Mouse (Mus musculus): ENCODE results near the gene Gm10277. TPM values are rescaled to one million over a fixed set of nuclear protein-coding genes. Genes with fewer than 3 reads are reported as not detected.

The Gm10277 gene
- total and polyA plus RNA-seq, 3 experiments = 0.10 TPM; not detected in 2

DNA sequence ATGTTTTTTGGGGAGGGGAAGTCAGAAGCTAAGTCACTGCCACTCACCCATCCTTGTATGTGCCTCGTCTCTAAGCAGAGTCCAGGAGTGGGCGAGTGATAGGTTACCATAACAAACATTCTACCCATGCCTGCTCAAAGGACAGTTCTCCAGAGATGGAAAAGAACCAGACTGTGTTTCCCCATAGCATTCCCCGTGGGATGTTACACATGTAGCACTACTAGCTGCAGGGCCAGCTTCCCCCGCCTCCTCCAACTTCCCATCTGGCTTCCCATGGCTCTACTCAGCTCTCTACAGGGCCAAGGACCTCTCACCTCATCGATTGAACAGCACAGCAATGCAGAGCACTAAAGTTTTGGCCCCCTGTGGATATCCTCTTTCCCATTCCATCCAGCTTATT lies 7.7 kb upstream of the Gm10277 start:
- Histone ChIP-seq H3K4me1 (ENCODE audit: control insufficient read depth in 1 of 2, insufficient read depth in 2 of 2) (peaks cover 9 to 43% of the 10 kb centered on the region in 2 experiments), H3K9ac (ENCODE audit: insufficient read depth, low read depth) (no peak overlapping the region), H3K27me3 (replicated peaks) (no peaks in the 10 kb centered on the region), H3K36me3 (replicated peaks in 1 of 2; ENCODE audit: control insufficient read depth in 1 of 2, insufficient read depth in 1 of 2, low read length in 1 of 2) (no peaks in the 10 kb centered on the region), H3K79me2 (replicated peaks; ENCODE audit: control insufficient read depth, extremely low read depth, insufficient read depth, poor library complexity, severe bottlenecking) (no peaks in the 10 kb centered on the region), H3K27ac (ENCODE audit: insufficient read depth, low read depth) (no peak overlapping the region), H3K4me2 (ENCODE audit: insufficient read depth, low read depth, poor library complexity, severe bottlenecking) (no peak overlapping the region), H3K9me3 (replicated peaks; ENCODE audit: low read length) (no peaks in the 10 kb centered on the region), H3K4me3 (replicated peaks in 1 of 3; ENCODE audit: low read depth in 2 of 3, low read length in 2 of 3, poor library complexity in 1 of 3) (no peak overlapping the region)
- in situ Hi-C loops (cut with MboI; ENCODE audit: low pct_ligation_motif_present, low pct_unique_long_range_greater_than_20kb, low sequenced_read_pairs) (loop anchor here (10.0 to 25.0 kb wide), 2 partner anchors 280 to 683 kb away; partner anchors contain the start of genes Abhd15, Gm10392 and Trp53i13), dilution Hi-C loops (cut with MboI; ENCODE audit: extremely low pct_ligation_motif_present, extremely low pct_unique_long_range_greater_than_20kb, low sequenced_read_pairs) (no loop called here)
- TF ChIP-seq MAX (IDR thresholded peaks at IDR 0.05; ENCODE audit: low read length) (no peak), TCF12 (IDR thresholded peaks at IDR 0.05; ENCODE audit: low read depth, low read length) (no peak), JUN (IDR thresholded peaks at IDR 0.05; ENCODE audit: insufficient read depth, low read depth, low read length) (no peak), RCOR1 (conservative IDR thresholded peaks at IDR 0.05; ENCODE audit: low read depth, low read length) (no peak), EP300 (IDR thresholded peaks at IDR 0.05; ENCODE audit: low read length) (no peak), MAZ (IDR thresholded peaks at IDR 0.05; ENCODE audit: low read depth, low read length) (no peak), POLR2AphosphoS2 (IDR thresholded peaks at IDR 0.05; ENCODE audit: low read depth, low read length) (no peak), USF2 (conservative IDR thresholded peaks at IDR 0.05; ENCODE audit: low read depth, low read length) (no peak), KAT2A (IDR thresholded peaks at IDR 0.05; ENCODE audit: insufficient replicate concordance, low read length) (no peak), HCFC1 (IDR thresholded peaks at IDR 0.05; ENCODE audit: low read depth, low read length) (no peak)
- DNase-seq (ENCODE audit: extremely low read depth) = no peak

DNA sequence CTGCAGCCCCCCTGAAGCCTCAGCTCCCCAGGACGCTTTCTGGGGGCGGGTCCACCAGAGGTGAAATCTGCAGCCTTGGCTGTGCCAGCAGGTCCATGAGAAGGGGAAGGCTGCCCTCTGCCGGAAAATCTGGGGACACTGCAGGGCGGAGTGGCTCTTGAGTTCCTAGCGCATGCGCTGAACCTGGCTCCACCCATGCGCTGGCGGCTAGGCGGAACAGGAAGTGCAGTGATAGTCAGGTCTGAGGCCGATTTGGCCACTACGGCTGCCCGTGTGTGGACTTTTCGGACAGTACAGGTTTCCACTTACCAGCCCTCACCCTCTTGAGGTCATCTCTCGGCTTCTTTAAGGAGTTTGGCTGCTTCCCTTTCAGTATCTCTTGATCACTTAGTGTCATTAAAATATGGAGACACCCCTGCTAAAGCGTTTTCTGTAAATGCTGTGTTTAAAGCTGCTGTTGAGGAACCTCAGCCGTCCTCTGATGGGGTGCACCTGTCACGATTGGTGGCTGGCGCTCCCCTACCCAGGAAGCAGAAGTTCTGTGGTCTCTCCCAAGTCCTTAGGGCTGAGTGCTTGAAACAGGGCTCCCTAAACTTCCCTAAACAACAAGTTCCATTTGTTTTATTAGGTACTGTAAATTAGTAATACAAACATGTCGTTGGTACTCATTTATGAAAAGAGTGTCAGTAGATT lies 5.8 kb upstream of the Gm10277 start:
- dilution Hi-C loops (cut with MboI; ENCODE audit: extremely low pct_ligation_motif_present, extremely low pct_unique_long_range_greater_than_20kb, low sequenced_read_pairs) = no loop called here
- in situ Hi-C loops (cut with MboI; ENCODE audit: low pct_ligation_motif_present, low pct_unique_long_range_greater_than_20kb, low sequenced_read_pairs) = loop anchor here (10.0 to 25.0 kb wide), 2 partner anchors 279 to 681 kb away; partner anchors contain the start of genes Abhd15, Gm10392 and Trp53i13
- Histone ChIP-seq H3K9me3 (replicated peaks; ENCODE audit: low read length) (no peaks in the 10 kb centered on the region), H3K36me3 (replicated peaks in 1 of 2; ENCODE audit: control insufficient read depth in 1 of 2, insufficient read depth in 1 of 2, low read length in 1 of 2) (no peaks in the 10 kb centered on the region), H3K4me1 (ENCODE audit: control insufficient read depth in 1 of 2, insufficient read depth in 2 of 2) (peaks cover 9 to 37% of the 10 kb centered on the region in 2 experiments), H3K4me2 (ENCODE audit: insufficient read depth, low read depth, poor library complexity, severe bottlenecking) (peak overlapping the region; percentile 91), H3K27me3 (replicated peaks) (no peaks in the 10 kb centered on the region), H3K9ac (ENCODE audit: insufficient read depth, low read depth) (peak overlapping the region; percentile 86), H3K4me3 (replicated peaks in 1 of 3; ENCODE audit: low read depth in 2 of 3, low read length in 2 of 3, poor library complexity in 1 of 3) (peak overlapping the region; percentile 52 to 79 (median 58)), H3K79me2 (replicated peaks; ENCODE audit: control insufficient read depth, extremely low read depth, insufficient read depth, poor library complexity, severe bottlenecking) (no peaks in the 10 kb centered on the region), H3K27ac (ENCODE audit: insufficient read depth, low read depth) (no peak overlapping the region)
- peak; percentile 99 for DNase-seq (ENCODE audit: extremely low read depth)
- peak; percentile 64; the same call in 1 of the 2 replicates for TF ChIP-seq MEF2A (IDR thresholded peaks at IDR 0.05; ENCODE audit: borderline replicate concordance, low read depth, low read length)
- TF ChIP-seq NELFE (IDR thresholded peaks at IDR 0.05; ENCODE audit: low read depth, low read length) = peak; percentile 99
- no peak for TF ChIP-seq USF2 (conservative IDR thresholded peaks at IDR 0.05; ENCODE audit: low read depth, low read length)
- TF ChIP-seq UBTF (IDR thresholded peaks at IDR 0.05; ENCODE audit: low read depth, low read length) = peak; percentile 64; the same call in 1 of the 2 replicates
- TF ChIP-seq ELF1 (IDR thresholded peaks at IDR 0.05; ENCODE audit: low read depth, low read length) = peak; percentile 100
- TF ChIP-seq JUND (conservative IDR thresholded peaks at IDR 0.05; ENCODE audit: low read depth, low read length) = peak; percentile 53
- TF ChIP-seq MYC (IDR thresholded peaks at IDR 0.05; ENCODE audit: low read depth, low read length) = peak; percentile 88
- TF ChIP-seq POLR2AphosphoS2 (IDR thresholded peaks at IDR 0.05; ENCODE audit: low read depth, low read length) = peak; percentile 95
- peak; percentile 97 for TF ChIP-seq TCF12 (IDR thresholded peaks at IDR 0.05; ENCODE audit: low read depth, low read length)
- TF ChIP-seq E2F4 (IDR thresholded peaks at IDR 0.05; ENCODE audit: insufficient replicate concordance, low read depth, low read length) = peak; percentile 61; the same call in 1 of the 2 replicates
- TF ChIP-seq ETS1 (conservative IDR thresholded peaks at IDR 0.05; ENCODE audit: low read depth, low read length) = no peak
- TF ChIP-seq NRF1 (IDR thresholded peaks at IDR 0.05; ENCODE audit: low read depth, low read length) = peak; percentile 97
- TF ChIP-seq CHD2 (IDR thresholded peaks at IDR 0.05; ENCODE audit: low read length) = no peak
- TF ChIP-seq SIN3A (IDR thresholded peaks at IDR 0.05; ENCODE audit: low read length) = peak; percentile 95
- TF ChIP-seq ZNF384 (IDR thresholded peaks at IDR 0.05; ENCODE audit: low read depth, low read length) = no peak
- TF ChIP-seq MAFK (IDR thresholded peaks at IDR 0.05; ENCODE audit: insufficient replicate concordance, low read length) = no peak
- peak; percentile 73 for TF ChIP-seq IRF4 (IDR thresholded peaks at IDR 0.05; ENCODE audit: low read depth, low read length)
- peak; percentile 79 to 100 for TF ChIP-seq CTCF (conservative IDR thresholded peaks at IDR 0.05 in 1 of 2, IDR thresholded peaks at IDR 0.05 in 1 of 2; ENCODE audit: low read depth in 2 of 2, low read length in 2 of 2)
- peak; percentile 55; the same call in 1 of the 2 replicates for TF ChIP-seq KAT2A (IDR thresholded peaks at IDR 0.05; ENCODE audit: insufficient replicate concordance, low read length)
- peak; percentile 93 for TF ChIP-seq SMC3 (IDR thresholded peaks at IDR 0.05; ENCODE audit: low read depth, low read length)
- peak; percentile 69 for TF ChIP-seq ZC3H11A (IDR thresholded peaks at IDR 0.05; ENCODE audit: low read depth, low read length)
- no peak for TF ChIP-seq RCOR1 (conservative IDR thresholded peaks at IDR 0.05; ENCODE audit: low read depth, low read length)
- TF ChIP-seq USF1 (IDR thresholded peaks at IDR 0.05; ENCODE audit: low read depth, low read length) = no peak
- no peak for TF ChIP-seq PAX5 (IDR thresholded peaks at IDR 0.05; ENCODE audit: low read length)
- TF ChIP-seq ZKSCAN1 (IDR thresholded peaks at IDR 0.05; ENCODE audit: borderline replicate concordance, low read depth, low read length) = no peak
- peak; percentile 77 for TF ChIP-seq MAZ (IDR thresholded peaks at IDR 0.05; ENCODE audit: low read depth, low read length)

Measured in CH12.LX (cell line).